Mouse (Mus musculus) CH12.LX (cell line): ENCODE results near the gene Fam171a1.

Source experiments
- CTCF ChIP-seq, 2 experiments: IDR thresholded peaks in 1 of 2; conservative IDR thresholded peaks in 1 of 2; 2 replicates each; pipeline ENCODE4 v1.5.1; 2011 to 2012; ENCODE audit warnings: low read depth in 2 of 2, low read length in 2 of 2, improper control_type of control experiment in 1 of 2, inconsistent platforms in 1 of 2, mild to moderate bottlenecking in 1 of 2, moderate library complexity in 1 of 2
- POLR2A ChIP-seq: IDR thresholded peaks from 2 replicates; pipeline ENCODE4 v1.6.1; 2011; ENCODE audit warnings: low read depth, mild to moderate bottlenecking, improper control_type of control experiment, low read length

DNA sequence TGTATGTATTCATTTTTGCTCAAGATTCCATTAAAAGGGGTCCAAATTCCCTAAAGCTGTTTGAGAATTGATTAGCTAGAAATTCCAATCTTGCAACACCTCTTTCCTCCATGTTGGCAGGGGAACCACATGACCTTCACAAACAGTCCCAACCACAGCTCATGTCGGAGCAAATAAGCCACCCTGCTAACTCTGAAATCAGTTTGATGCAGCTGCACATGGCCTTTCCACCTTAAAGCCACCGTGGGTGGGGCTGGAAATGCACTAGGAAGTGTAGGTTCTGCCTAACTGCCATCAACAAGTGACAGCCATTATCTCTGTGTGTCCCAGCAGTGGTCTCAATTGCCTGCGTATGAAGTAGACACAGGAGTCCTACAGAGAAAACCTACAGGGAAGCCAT, 101.5 kb downstream of the Fam171a1 start:
- TF ChIP-seq POLR2A (no peak), CTCF (conservative IDR thresholded peaks at IDR 0.05 in 1 of 2, IDR thresholded peaks at IDR 0.05 in 1 of 2; ENCODE audit: low read depth in 2 of 2, low read length in 2 of 2) (no peak)
